Mouse (Mus musculus) urinary bladder, postnatal 10 days (tissue): Measurements from ENCODE around the gene Soat1.
A peak's percentile ranks its signal among the peaks of the same experiment; 100 is the strongest.
"Not testable (repeated sequence)": the region's sequence is repeated elsewhere in the genome, so short reads cannot be mapped to it uniquely, and the experiment has no call there.

Source experiments
- DNase-seq: peaks from one replicate; pipeline ENCODE4 v3.0.0; 2022; ENCODE audit warnings: low spot score

Gene Soat1

DNA sequence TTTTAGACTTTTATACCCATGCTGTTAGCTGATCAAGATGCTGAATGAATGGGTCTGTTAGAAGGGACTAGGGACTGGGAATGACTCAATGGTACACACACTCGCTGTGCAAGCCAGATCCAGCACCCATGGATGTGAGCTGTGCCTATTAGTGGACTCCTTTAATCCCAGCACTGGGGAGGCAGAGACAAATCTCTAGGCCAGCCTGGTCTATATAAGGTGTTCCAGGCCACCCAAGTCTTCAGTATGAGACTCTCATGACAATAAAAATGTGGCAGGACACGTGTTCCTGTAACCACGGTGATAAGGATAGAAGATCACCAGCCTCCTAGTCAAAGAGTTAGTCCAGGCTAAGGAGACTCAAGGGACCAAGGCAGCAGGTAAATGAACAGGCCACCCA lies 50.1 kb downstream of the Soat1 start:
- DNase-seq = no peak

GRCm38 (mm10) chr1:156423493-156423892 lies 50.6 kb downstream of the Soat1 start:
- DNase-seq = no peak

DNA sequence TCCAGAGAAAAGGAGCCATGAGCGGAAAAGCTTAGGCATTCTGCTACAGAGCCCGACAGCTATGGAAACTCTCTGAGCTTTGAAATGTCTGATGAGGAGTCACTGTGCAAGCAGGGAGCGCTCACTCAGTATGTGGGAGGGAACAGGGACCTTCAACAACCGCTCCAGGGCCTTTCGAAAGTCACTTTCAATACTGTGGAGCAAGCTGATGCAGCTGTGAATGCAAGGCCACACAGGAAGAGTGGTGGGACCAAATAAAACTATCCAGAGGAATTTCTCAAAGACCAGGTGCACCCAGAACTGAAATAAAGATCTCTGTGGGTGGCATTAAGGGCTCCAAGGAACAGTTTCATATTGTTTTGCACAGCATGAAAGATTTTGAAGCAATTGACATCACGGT lies 51.3 kb downstream of the Soat1 start:
- DNase-seq = no peak

- DNase-seq = peak; percentile 36
Observed at GRCm38 (mm10) chr1:156420671-156421297, 53.3 kb downstream of the Soat1 start, which contains the start of gene Axdnd1. Gene Axdnd1 (minus strand): TSS chr1:156421159.

- no peak for DNase-seq
Observed at GRCm38 (mm10) chr1:156418170-156418569, 56.0 kb downstream of the Soat1 start.

GRCm38 (mm10) chr1:156408521-156408920 lies 65.6 kb downstream of the Soat1 start:
- DNase-seq = no peak

GRCm38 (mm10) chr1:156408004-156408403 lies 66.1 kb downstream of the Soat1 start:
- no peak for DNase-seq

- no peak for DNase-seq
Observed at GRCm38 (mm10) chr1:156403251-156403650, 70.9 kb downstream of the Soat1 start.

DNA sequence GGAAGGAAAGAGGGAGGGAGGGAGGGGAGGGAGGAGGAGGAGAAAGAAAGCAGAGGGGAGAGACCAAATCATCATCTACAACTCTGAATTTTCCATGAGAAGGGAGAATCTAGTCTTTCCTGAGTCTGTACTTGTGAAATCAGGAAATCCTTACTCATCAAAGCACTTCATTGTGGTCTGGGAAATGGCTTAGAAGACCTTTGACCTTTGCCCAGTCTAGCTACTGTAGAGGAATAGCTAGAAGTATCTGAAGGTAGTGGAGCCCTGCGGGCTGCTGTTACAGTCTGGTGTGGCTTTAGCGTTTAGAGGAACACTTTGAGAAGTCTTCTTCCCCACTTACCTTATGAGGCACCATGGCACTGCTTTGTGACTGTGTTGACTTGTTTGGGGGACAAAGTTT lies 71.6 kb downstream of the Soat1 start:
- DNase-seq = no peak

DNA sequence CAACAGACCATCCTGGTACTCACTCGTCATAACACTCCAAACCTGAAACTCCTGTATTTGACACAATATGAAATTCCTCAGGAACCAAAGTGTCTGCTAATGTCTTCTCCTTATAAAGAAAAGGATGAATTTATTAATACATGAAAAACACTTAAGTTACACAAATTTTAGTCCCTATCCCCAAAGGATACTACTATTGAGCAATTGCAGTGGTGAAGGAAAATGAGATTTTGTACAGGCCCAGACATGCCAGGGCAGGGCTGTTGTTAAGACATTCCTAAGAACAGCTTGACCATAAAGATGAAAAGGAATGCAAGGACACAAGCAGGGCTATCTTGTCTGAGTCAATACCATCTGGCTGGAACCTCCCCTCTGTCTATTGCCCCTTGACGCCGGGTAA lies 74.0 kb downstream of the Soat1 start:
- DNase-seq = not testable (repeated sequence)

DNA sequence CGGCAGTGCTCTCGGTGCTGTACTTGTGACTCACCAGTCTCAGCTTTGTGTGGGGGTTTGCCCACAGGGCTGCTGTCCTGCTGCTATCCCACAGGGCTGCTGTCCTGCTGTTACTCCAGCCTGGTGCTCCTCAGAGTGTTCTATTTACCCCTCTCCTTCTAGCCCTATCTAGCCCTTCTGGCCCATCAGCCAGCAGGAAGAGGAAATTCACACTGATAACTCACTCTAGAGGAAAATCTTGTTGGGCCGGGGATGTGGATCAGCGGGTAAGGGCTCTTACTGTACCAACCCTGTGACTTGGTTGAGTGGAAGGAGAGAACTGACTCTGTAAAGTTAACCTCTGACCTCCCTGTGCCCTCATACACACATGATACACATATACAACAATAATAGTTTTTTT lies 81.0 kb downstream of the Soat1 start:
- no peak for DNase-seq

GRCm38 (mm10) chr1:156386880-156387279 lies 87.3 kb downstream of the Soat1 start:
- DNase-seq = no peak

DNA sequence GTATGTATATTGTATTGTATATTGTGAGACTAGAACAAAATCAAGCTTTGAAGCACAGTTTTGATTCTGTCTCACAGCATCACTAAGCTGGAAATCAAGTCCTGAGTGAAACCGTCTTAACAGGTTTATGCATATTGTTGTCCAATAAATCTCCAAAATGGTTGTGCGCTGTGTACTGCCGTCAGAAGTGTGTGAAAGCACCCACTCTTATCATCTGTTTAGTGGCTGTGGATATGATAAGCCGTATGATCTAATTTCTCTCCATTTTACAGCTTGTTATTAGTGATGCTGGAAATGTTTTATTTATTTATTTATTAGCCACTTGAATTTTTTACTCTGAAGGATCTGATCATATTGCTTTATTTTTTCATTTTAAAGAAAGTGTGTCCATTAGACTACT lies 87.9 kb downstream of the Soat1 start:
- DNase-seq = no peak

GRCm38 (mm10) chr1:156381217-156381616 lies 92.9 kb downstream of the Soat1 start:
- DNase-seq = no peak
